Mouse (Mus musculus): ENCODE measurements around the gene Krtap4-8. TPM values are rescaled to one million over a fixed set of nuclear protein-coding genes. Genes with fewer than 3 reads are reported as not detected.

Gene Krtap4-8
- polyA plus RNA-seq (2012; rRNA removed), result not detected in 2 replicates

DNA sequence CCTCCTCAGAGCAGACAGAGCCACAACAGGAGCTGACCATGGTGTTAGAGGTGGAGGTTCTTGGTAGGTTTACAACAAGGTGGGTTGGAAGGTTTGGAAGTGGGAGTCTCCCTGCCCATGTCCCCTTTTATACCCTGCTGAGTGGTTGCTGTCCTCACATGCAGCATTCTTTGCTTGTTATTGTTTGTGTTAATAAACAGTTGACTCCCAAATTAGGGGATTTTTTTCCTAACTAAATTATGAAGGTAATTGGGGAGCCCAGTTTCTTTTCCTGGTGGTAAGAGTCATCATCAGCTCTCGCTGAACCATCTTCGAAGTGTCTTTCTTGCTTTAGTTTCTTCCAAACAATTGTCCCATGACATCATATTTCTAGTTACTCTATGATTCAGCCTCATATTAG, at the start of gene Krtap4-8:
Krtap4-8 (minus strand) TSS at position 101 of the 400 bp plus-strand sequence.

DNA sequence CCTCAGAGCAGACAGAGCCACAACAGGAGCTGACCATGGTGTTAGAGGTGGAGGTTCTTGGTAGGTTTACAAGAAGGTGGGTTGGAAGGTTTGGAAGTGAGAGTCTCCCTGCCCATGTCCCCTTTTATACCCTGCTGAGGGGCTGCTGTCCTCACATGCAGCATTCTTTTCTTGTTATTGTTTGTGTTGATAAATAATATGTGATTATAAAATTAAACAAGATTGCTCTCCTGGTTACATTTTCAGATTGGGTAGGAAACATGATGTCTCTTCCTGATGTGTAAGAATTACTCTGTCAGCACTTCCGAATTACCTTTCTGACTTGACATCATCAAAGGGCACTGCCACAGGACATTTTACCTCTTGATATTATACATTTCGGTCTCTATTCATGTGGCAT, 35.1 kb upstream of the Krtap4-8 start, which contains the start of gene Gm11564:
Gm11564 (minus strand) TSS at position 101 of the 400 bp plus-strand sequence.

DNA sequence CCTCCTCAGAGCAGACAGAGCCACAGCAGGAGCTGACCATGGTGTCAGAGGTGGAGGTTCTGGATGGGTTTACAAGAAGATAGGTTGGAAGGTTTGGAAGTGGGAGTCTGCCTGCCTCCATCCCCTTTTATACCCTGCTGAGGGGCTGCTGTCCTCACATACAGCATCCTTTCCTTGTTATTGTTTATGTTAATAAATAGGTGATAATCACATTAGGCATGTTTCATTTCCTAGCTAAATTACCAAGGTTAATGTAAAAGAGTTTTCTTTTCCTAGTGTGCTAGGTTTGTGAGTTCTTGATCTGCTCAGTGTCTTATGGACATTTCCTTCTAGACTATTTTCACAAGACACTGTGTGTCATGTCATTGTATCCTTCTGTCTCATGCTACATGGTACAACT, 29.3 kb upstream of the Krtap4-8 start, which contains the start of gene Krtap4-13:
Krtap4-13 (minus strand) TSS at position 101 of the 400 bp plus-strand sequence.

GRCm38 (mm10) chr11:99804346-99804745, 23.8 kb upstream of the Krtap4-8 start, which contains the start of gene Gm11554:
Gm11554 (minus strand) TSS chr11:99804446.

GRCm38 (mm10) chr11:99798832-99799231, 18.3 kb upstream of the Krtap4-8 start, which contains the start of gene Gm11569:
Gm11569 (minus strand) TSS chr11:99798932.

GRCm38 (mm10) chr11:99793367-99793766, 12.9 kb upstream of the Krtap4-8 start, which contains the start of gene Gm11596:
Gm11596 (minus strand) TSS chr11:99793467.

GRCm38 (mm10) chr11:99784900-99785299, 4.4 kb upstream of the Krtap4-8 start, which contains the start of gene Krtap4-9:
Krtap4-9 (plus strand) TSS chr11:99785200.

DNA sequence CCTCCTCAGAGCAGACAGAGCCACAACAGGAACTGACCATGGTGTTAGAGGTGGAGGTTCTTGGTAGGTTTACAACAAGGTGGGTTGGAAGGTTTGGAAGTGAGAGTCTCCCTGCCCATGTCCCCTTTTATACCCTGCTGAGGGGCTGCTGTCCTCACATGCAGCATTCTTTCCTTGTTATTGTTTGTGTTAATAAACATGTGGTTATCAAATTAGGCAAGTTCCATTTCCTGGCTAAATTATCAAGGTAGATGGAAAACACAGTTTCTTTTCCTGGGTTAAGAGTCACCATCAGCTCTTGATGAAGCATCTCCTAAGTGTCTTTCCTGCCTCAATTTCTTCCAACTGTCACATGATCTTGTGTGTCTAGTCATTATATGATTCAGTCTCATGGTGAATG, 7.7 kb downstream of the Krtap4-8 start, which contains the start of gene Gm11595:
Gm11595 (minus strand) TSS at position 101 of the 400 bp plus-strand sequence.

DNA sequence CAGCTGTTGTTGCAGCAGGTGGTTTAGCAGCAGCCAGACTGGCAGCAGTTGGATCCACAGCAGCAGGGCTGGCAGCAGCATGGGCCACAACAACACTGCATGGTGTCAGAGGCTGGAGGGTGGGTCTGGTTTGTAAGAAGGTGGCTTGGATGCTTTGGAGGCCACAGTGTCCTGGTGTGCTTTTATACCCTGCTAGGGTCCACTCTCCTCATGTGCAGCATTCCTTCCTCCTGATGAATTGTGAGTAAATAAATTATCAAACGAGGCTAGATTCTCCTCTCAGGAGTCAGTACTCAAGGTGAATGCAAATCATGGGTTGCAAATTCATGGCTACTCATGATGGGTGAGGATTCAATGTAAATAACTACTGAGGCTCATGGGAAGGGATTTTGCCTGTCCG, 46.3 kb downstream of the Krtap4-8 start, which contains the start of gene Gm14180:
Gm14180 (minus strand) TSS at position 101 of the 400 bp plus-strand sequence.

Other genes with a start within 250 kb of the Krtap4-8 start
- 0.07 TPM in 1 of 2 replicates, not detected in the other for gene Krt40, start 237.5 kb downstream of the Krtap4-8 start, polyA plus RNA-seq (2012; rRNA removed)
- gene Krtap3-3, start 229.8 kb downstream of the Krtap4-8 start, polyA plus RNA-seq (2012; rRNA removed), result not detected in 2 replicates
- not detected in 2 replicates for gene Krtap3-2, start 223.9 kb downstream of the Krtap4-8 start, polyA plus RNA-seq (2012; rRNA removed)
- not detected in 2 replicates for gene Gm11939, start 221.2 kb downstream of the Krtap4-8 start, polyA plus RNA-seq (2012; rRNA removed)
- not detected in 2 replicates for gene Krtap3-1, start 214.1 kb downstream of the Krtap4-8 start, polyA plus RNA-seq (2012; rRNA removed)
- not detected in 2 replicates for gene Krtap1-5, start 199.7 kb downstream of the Krtap4-8 start, polyA plus RNA-seq (2012; rRNA removed)
- gene Krtap1-4, start 197.1 kb downstream of the Krtap4-8 start, polyA plus RNA-seq (2012; rRNA removed), result not detected in 2 replicates
- gene Krtap1-3, start 189.4 kb downstream of the Krtap4-8 start, polyA plus RNA-seq (2012; rRNA removed), result not detected in 2 replicates
- gene Krtap9-3, start 182.6 kb downstream of the Krtap4-8 start, polyA plus RNA-seq (2012; rRNA removed), result not detected in 2 replicates
- gene Gm11938, start 177.4 kb downstream of the Krtap4-8 start, polyA plus RNA-seq (2012; rRNA removed), result not detected in 2 replicates
- gene Gm11937, start 170.5 kb downstream of the Krtap4-8 start, polyA plus RNA-seq (2012; rRNA removed), result not detected in 2 replicates
- not detected in 2 replicates for gene Krtap2-4, start 165.9 kb downstream of the Krtap4-8 start, polyA plus RNA-seq (2012; rRNA removed)
- not detected in 2 replicates for gene Gm11562, start 160.3 kb downstream of the Krtap4-8 start, polyA plus RNA-seq (2012; rRNA removed)
- gene Krtap4-1, start 152.5 kb downstream of the Krtap4-8 start, polyA plus RNA-seq (2012; rRNA removed), result not detected in 2 replicates
- gene Krtap4-2, start 145.6 kb downstream of the Krtap4-8 start, polyA plus RNA-seq (2012; rRNA removed), result not detected in 2 replicates
- not detected in 2 replicates for gene Krtap4-7, start 136.6 kb downstream of the Krtap4-8 start, polyA plus RNA-seq (2012; rRNA removed)
- not detected in 2 replicates for gene Gm11555, start 130.5 kb downstream of the Krtap4-8 start, polyA plus RNA-seq (2012; rRNA removed)
- not detected in 2 replicates for gene Gm11563, start 121.7 kb downstream of the Krtap4-8 start, polyA plus RNA-seq (2012; rRNA removed)
- gene Krtap4-6, start 114.7 kb downstream of the Krtap4-8 start, polyA plus RNA-seq (2012; rRNA removed), result not detected in 2 replicates
- not detected in 2 replicates for gene Gm14190, start 90.0 kb downstream of the Krtap4-8 start, polyA plus RNA-seq (2012; rRNA removed)
- gene Gm14180, start 46.4 kb downstream of the Krtap4-8 start, polyA plus RNA-seq (2012; rRNA removed), result not detected in 2 replicates
- not detected in 2 replicates for gene Gm11595, start 7.8 kb downstream of the Krtap4-8 start, polyA plus RNA-seq (2012; rRNA removed)
- gene Krtap4-9, start 4.5 kb upstream of the Krtap4-8 start, polyA plus RNA-seq (2012; rRNA removed), result not detected in 2 replicates
- not detected in 2 replicates for gene Gm11596, start 12.8 kb upstream of the Krtap4-8 start, polyA plus RNA-seq (2012; rRNA removed)
- gene Gm11569, start 18.2 kb upstream of the Krtap4-8 start, polyA plus RNA-seq (2012; rRNA removed), result not detected in 2 replicates
- not detected in 2 replicates for gene Gm11554, start 23.7 kb upstream of the Krtap4-8 start, polyA plus RNA-seq (2012; rRNA removed)
- not detected in 2 replicates for gene Krtap4-13, start 29.2 kb upstream of the Krtap4-8 start, polyA plus RNA-seq (2012; rRNA removed)
- gene Gm11564, start 35.0 kb upstream of the Krtap4-8 start, polyA plus RNA-seq (2012; rRNA removed), result not detected in 2 replicates
- gene 2300003K06Rik, start 57.4 kb upstream of the Krtap4-8 start, polyA plus RNA-seq (2012; rRNA removed), result not detected in 2 replicates
- gene Krtap4-16, start 70.9 kb upstream of the Krtap4-8 start, polyA plus RNA-seq (2012; rRNA removed), result not detected in 2 replicates
- gene Gm11568, start 77.2 kb upstream of the Krtap4-8 start, polyA plus RNA-seq (2012; rRNA removed), result not detected in 2 replicates
- not detected in 2 replicates for gene Gm11559, start 83.8 kb upstream of the Krtap4-8 start, polyA plus RNA-seq (2012; rRNA removed)
- not detected in 2 replicates for gene Krtap9-1, start 92.7 kb upstream of the Krtap4-8 start, polyA plus RNA-seq (2012; rRNA removed)
- gene Gm11567, start 98.5 kb upstream of the Krtap4-8 start, polyA plus RNA-seq (2012; rRNA removed), result not detected in 2 replicates
- not detected in 2 replicates for gene Krtap31-1, start 127.2 kb upstream of the Krtap4-8 start, polyA plus RNA-seq (2012; rRNA removed)
- not detected in 2 replicates for gene Gm11565, start 134.0 kb upstream of the Krtap4-8 start, polyA plus RNA-seq (2012; rRNA removed)
- gene Krtap31-2, start 155.6 kb upstream of the Krtap4-8 start, polyA plus RNA-seq (2012; rRNA removed), result not detected in 2 replicates
- gene Krtap9-5, start 167.8 kb upstream of the Krtap4-8 start, polyA plus RNA-seq (2012; rRNA removed), result not detected in 2 replicates
- not detected in 2 replicates for gene Krtap29-1, start 198.3 kb upstream of the Krtap4-8 start, polyA plus RNA-seq (2012; rRNA removed)
- not detected in 2 replicates for gene Krtap16-1, start 205.9 kb upstream of the Krtap4-8 start, polyA plus RNA-seq (2012; rRNA removed)
- not detected in 2 replicates for gene Krtap17-1, start 213.3 kb upstream of the Krtap4-8 start, polyA plus RNA-seq (2012; rRNA removed)
- gene Krt33a, start 235.5 kb upstream of the Krtap4-8 start, polyA plus RNA-seq (2012; rRNA removed), result not detected in 2 replicates
- 0.09 TPM in 1 of 2 replicates, not detected in the other for gene Krt33b, start 249.2 kb upstream of the Krtap4-8 start, polyA plus RNA-seq (2012; rRNA removed)

All from central nervous system, embryonic 11.5 days (tissue).